Mouse (Mus musculus) liver, embryonic 12.5 days (tissue): Measurements from ENCODE around the gene Fam178b. TPM values are rescaled to one million over a fixed set of nuclear protein-coding genes. Genes with fewer than 3 reads are reported as not detected.

Source experiments
- ATAC-seq: fragments of 200-750 bp; cut with Nextera tagmentation; 2 replicates; pipeline ENCODE4 v1.8.0; 2017; ENCODE audit warnings: moderate number of reproducible peaks, mild to moderate bottlenecking, moderate library complexity
- H3K27ac ChIP-seq: fragments of 300-500 bp; sonication (generic); 2 replicates; pipeline ENCODE4 v1.5.1; 2016; ENCODE audit warnings: mild to moderate bottlenecking
- H3K27me3 ChIP-seq: fragments of 300-500 bp; sonication (generic); replicated peaks from 2 replicates; pipeline ENCODE4 v1.6.1; 2016; ENCODE audit warnings: mild to moderate bottlenecking, moderate library complexity
- H3K36me3 ChIP-seq: fragments of 300-500 bp; sonication (generic); 2 replicates; pipeline ENCODE4 v1.6.1; 2016; ENCODE audit warnings: mild to moderate bottlenecking, moderate library complexity
- H3K4me1 ChIP-seq: fragments of 300-500 bp; sonication (generic); 2 replicates; pipeline ENCODE4 v1.6.1; 2016
- H3K4me2 ChIP-seq: fragments of 300-500 bp; sonication (generic); 2 replicates; pipeline ENCODE4 v1.6.1; 2016; ENCODE audit warnings: mild to moderate bottlenecking, moderate library complexity
- H3K4me3 ChIP-seq: fragments of 300-500 bp; sonication (generic); 2 replicates; pipeline ENCODE4 v1.5.1; 2016; ENCODE audit warnings: mild to moderate bottlenecking, moderate library complexity
- H3K9ac ChIP-seq: fragments of 300-500 bp; sonication (generic); 2 replicates; pipeline ENCODE4 v1.6.1; 2016; ENCODE audit warnings: mild to moderate bottlenecking, moderate library complexity
- H3K9me3 ChIP-seq: fragments of 300-500 bp; sonication (generic); replicated peaks from 2 replicates; pipeline ENCODE4 v1.6.1; 2016; ENCODE audit warnings: mild to moderate bottlenecking, moderate library complexity
- WGBS: fragments of 180-500 bp; shearing (Covaris S2); methylation state at CpG from one replicate; pipeline ENCODE4 v1.1.7; 2016; ENCODE audit not compliant: insufficient replicate concordance; 5-methylcytosine and 5-hydroxymethylcytosine counted together
- polyA plus RNA-seq: library from polyadenylated mRNA; unstranded; fragments of >200 nt; fragmentation: Nextera tagmentation; extraction: Ambion mirVana; gene quantifications from 2 replicates; pipeline ENCODE4 v1.2.1, GENCODE M21; 2016

The Fam178b gene
- polyA plus RNA-seq, 1 experiment from 2014 or later: not detected

DNA sequence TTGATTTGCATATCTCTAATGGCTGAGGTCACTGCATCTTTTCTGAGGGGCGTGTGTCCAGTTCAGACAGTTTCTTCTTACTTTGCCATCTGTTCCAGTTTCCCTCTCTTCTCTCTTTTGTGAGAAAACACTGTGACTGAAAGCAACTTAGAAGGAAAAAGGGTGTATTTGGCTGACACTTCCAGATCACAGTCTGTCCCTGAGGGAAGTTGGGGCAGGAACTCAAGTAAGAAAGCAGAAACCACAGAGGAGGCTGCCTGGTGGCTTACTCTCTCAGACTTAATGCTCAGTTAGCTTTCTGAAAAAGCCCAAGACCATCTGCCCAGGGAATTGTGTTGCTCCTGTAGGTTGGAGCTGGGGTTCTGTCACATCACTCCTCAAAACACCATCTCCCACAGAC is 68.4 kb downstream of the Fam178b start:
- Histone ChIP-seq H3K9ac (no peak overlapping the region), H3K36me3 (no peaks in the 10 kb centered on the region), H3K4me2 (no peak overlapping the region), H3K27ac (no peak overlapping the region), H3K27me3 (0 out of 2 replicates have a peak, but pooled peaks cover 3% of the 10 kb centered on the region), H3K4me1 (no peaks in the 10 kb centered on the region), H3K4me3 (no peak overlapping the region), H3K9me3 (no peaks in the 10 kb centered on the region)
- WGBS: 35% methylated on average over 1 of the region's 1 CpGs
- no peak for ATAC-seq

DNA sequence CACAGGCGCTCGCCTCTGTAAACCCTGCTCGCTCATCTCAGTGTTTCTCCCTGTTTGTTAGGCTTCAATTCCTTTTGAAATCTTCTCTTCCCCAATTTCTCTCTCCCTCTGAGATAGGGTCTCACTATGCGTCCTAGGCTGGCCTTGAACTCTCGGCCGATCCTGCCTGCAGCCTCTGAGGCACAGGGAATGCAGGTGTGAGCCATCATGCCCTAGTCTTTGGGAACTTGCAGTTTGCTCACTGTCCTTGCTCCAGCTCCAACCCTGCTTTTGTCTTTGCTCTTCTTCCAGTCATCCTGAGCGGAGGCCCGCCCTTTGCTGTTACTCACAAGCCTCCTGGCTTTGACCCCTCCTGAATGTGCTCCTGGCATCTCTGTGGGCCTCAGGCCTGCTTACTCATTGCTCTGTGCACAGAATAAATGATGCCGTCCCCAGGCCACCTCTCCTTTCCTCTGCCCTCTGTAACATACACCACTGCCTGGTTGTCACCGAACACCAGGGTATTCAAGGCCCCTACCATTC is 69.5 kb downstream of the Fam178b start:
- WGBS: 75% methylated on average over 10 of the region's 10 CpGs
- ATAC-seq: no peak
- no peak overlapping the region for H3K9ac ChIP-seq

DNA sequence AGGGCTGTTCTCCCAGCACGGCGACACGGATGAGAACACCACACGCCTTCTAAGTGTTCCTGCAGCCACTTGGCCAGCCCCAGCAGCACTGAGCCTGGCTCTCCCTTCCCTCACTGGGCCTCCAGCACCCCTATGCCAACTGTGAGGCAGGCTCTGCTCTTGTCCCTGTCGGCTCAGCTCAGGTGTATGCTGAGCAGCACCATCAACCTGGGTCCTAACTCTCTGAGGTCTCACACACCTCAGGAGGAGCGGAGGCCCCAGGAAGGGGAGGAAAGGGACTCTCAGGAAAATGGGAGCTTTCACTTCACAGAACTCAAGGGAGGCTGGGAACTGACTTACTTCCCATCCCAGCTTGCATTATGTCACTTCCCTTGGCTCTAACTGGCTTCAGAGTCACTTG is 70.6 kb downstream of the Fam178b start:
- Histone ChIP-seq H3K9me3 (no peaks in the 10 kb centered on the region), H3K4me2 (no peak overlapping the region), H3K4me1 (no peaks in the 10 kb centered on the region), H3K36me3 (no peaks in the 10 kb centered on the region), H3K4me3 (no peak overlapping the region), H3K27me3 (no peaks in the 10 kb centered on the region), H3K9ac (no peak overlapping the region), H3K27ac (no peak overlapping the region)
- WGBS: 69% methylated on average over 6 of the region's 6 CpGs
- no peak for ATAC-seq

More for the DNA sequence above, 69.5 kb downstream of the Fam178b start:
- Histone ChIP-seq H3K27ac (no peak overlapping the region), H3K4me1 (no peaks in the 10 kb centered on the region), H3K4me3 (no peak overlapping the region), H3K9me3 (no peaks in the 10 kb centered on the region), H3K4me2 (no peak overlapping the region), H3K27me3 (0 out of 2 replicates have a peak, but pooled peaks cover 2% of the 10 kb centered on the region), H3K36me3 (no peaks in the 10 kb centered on the region)

DNA sequence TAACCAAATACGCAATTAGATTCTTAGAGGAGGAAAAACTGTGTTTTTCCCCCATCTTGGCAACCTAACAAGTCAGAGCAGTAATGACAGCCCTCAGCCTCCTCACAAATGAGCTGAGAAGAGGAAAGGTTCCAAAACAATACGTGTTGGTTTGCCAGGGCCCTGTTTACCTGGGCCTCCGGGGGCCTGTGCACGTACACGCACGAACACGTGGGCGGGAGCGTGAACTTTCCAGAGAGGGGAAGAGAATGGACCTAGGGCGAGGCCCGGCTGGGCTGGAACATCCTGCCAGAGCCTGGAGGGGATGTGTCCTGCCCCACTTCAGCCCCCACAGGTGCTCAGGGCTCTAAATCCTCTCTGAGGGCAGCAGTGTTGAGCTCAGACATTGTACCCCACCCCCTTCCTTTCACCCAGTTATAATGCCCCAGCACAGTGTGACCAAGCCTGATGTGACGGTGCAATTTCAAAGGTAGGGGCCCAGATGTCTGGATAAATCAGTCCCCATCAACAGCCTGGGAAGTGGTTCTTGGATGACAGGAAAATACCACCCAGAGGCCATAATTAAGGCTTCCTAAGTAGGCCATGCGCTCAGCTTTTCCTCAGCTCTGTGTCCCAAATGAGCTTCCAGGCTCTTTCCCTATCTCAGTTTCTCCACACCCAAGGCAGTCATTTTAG is 71.4 kb downstream of the Fam178b start:
- Histone ChIP-seq H3K27ac (no peak overlapping the region), H3K27me3 (no peaks in the 10 kb centered on the region), H3K9ac (no peak overlapping the region), H3K36me3 (no peaks in the 10 kb centered on the region), H3K4me2 (no peak overlapping the region), H3K4me1 (no peaks in the 10 kb centered on the region), H3K9me3 (no peaks in the 10 kb centered on the region), H3K4me3 (no peak overlapping the region)
- no peak for ATAC-seq
- WGBS: 74% methylated on average over 13 of the region's 13 CpGs

DNA sequence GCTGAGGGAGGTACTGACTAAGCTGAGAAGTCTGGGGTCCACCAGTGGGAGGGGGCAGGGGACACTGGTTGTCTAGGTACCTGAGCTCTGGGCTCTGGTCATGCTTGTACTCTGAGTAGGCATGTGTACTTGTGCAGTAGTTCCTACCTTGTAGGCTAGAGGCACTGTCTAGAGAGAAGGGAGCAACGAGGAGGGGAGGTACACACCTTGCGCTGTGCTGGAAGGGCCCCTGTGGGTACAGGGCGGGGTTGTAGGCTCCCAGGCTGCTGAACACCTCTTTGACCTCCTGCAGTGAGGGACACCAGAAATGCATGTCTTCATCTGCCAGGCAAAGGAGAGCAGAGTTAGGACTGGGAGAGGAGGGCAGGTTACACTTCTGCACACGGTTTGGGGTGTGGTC is 74.8 kb downstream of the Fam178b start:
- Histone ChIP-seq H3K9ac (no peak overlapping the region), H3K9me3 (no peaks in the 10 kb centered on the region), H3K4me3 (no peak overlapping the region), H3K27ac (no peak overlapping the region), H3K4me1 (no peaks in the 10 kb centered on the region), H3K4me2 (no peak overlapping the region), H3K27me3 (no peaks in the 10 kb centered on the region; the same call in 1 of the 2 replicates), H3K36me3 (no peaks in the 10 kb centered on the region)
- no peak for ATAC-seq
- 55% methylated on average over 4 of the region's 4 CpGs for WGBS

DNA sequence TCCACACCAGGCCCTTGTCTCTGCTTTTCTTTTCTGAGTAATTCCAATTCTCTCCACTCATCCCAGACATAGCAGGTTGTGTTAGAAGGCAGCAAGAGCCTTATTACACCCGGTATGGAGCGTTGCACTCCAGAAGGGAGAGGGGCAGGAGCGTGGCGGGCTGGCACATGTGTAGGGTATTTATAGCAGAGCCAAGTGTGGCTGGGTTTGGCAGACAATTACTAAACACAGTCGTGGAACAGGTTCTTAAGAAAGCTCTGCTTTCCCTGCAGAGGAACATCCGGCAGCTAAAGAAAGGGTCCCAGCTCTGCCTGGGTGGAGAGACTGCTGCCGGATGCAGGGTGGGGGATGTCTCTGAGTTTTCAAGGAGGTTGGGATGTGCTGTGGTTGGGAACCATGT is 76.0 kb downstream of the Fam178b start:
- 66% methylated on average over 7 of the region's 7 CpGs for WGBS
- no peak for ATAC-seq
- H3K4me3 ChIP-seq: no peak overlapping the region
- no peaks in the 10 kb centered on the region; the same call in 1 of the 2 replicates for H3K27me3 ChIP-seq
- H3K27ac ChIP-seq: no peak overlapping the region
- no peaks in the 10 kb centered on the region for H3K9me3 ChIP-seq
- no peaks in the 10 kb centered on the region for H3K36me3 ChIP-seq
- H3K4me2 ChIP-seq: no peak overlapping the region
- H3K4me1 ChIP-seq: no peaks in the 10 kb centered on the region
- H3K9ac ChIP-seq: no peak overlapping the region

DNA sequence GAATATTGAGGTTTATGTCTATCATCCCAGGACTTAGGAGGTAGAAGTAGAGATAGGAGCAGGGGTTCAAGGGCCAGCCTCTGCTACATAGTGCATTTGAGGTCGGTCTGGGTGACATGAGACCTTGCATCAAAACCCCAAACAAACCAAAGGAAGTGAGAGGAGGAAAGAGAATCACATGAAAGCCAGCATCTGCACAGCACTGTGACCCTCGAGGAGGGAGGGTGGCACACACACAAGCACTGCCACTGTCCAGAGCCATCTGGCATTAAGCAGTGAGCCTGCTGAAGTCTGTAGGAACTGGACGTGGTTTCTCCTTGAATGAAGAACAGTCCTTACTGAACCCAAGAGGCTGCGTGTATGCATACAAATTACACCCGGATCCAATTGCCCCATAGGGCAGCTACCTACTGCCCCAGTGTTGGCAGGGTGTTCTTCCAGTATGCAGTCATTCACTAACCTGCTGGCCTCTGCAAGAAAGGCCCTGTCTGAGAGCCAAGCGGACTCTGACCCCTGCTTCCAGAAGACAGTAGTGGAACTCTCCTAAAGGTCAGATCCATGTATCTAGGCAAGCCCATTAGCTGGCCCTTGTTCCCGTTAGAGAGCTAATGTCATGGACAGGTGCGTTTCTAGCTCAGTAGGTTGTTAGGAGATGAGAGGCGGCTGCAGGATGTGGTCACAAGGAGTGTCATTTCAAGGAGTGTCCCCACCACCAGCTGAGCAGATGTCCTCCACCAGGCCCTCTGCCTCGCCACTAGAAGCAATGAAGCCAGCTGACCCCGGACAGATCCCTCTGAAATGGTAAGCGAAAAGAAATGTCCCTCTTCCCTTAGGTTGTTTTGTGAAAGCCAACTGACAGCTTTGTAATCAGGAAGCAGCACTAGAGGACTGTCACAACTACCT is 78.5 kb downstream of the Fam178b start:
- Histone ChIP-seq H3K9me3 (no peaks in the 10 kb centered on the region), H3K4me3 (no peak overlapping the region), H3K27ac (no peak overlapping the region), H3K4me1 (no peaks in the 10 kb centered on the region), H3K4me2 (no peak overlapping the region), H3K27me3 (peaks cover 5% of the 10 kb centered on the region; the same call in 1 of the 2 replicates), H3K36me3 (no peaks in the 10 kb centered on the region), H3K9ac (no peak overlapping the region)
- no peak for ATAC-seq
- 60% methylated on average over 12 of the region's 12 CpGs for WGBS

DNA sequence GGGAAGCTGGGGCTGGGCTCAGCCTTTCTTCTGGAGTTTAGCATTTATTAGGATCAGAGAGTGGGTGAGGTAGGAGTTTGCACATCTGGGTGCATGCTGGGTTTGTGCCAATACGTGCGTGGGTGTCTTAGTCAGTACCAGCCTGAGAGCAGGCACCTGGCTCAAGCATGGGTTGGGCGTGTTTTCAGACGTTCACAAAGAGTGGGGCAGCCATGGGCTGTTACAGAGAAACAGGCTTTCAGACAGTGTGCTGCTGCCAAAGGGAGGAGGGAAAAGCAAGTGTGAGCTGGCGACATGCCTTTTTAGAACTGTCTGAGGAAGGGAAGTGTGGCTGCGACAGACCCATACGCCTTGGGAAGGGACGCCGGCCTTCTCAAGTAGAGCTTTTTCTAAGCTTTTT is 79.6 kb downstream of the Fam178b start:
- peaks cover 5% of the 10 kb centered on the region; the same call in 1 of the 2 replicates for H3K27me3 ChIP-seq

DNA sequence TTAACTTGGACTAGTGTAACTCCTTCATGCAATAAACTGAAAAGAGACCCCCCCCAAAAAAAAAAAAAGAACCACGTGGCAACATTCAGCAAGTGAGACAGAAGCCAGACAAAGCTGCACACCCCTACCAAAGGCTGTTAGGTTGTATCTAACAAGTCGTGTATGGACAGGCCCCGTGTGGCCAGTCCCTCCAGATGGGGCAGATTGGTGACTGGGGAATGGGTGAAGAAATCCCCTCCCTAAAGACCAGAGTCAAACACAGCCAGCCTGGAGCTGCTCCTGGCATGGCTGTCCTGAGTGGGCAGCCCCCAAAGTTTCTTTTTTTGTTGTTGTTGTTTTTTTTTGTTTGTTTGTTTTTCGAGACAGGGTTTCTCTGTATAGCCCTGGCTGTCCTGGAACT is 80.7 kb downstream of the Fam178b start:
- no peak for ATAC-seq
- Histone ChIP-seq H3K27ac (no peak overlapping the region), H3K4me2 (no peak overlapping the region), H3K27me3 (peaks cover 5% of the 10 kb centered on the region; the same call in 1 of the 2 replicates), H3K4me1 (no peaks in the 10 kb centered on the region), H3K9me3 (no peaks in the 10 kb centered on the region), H3K9ac (no peak overlapping the region), H3K36me3 (no peaks in the 10 kb centered on the region), H3K4me3 (no peak overlapping the region)
- 42% methylated on average over 4 of the region's 4 CpGs for WGBS

More for the DNA sequence above, 79.6 kb downstream of the Fam178b start:
- Histone ChIP-seq H3K4me3 (no peak overlapping the region), H3K9ac (no peak overlapping the region), H3K9me3 (no peaks in the 10 kb centered on the region), H3K36me3 (no peaks in the 10 kb centered on the region), H3K27ac (no peak overlapping the region), H3K4me1 (no peaks in the 10 kb centered on the region), H3K4me2 (no peak overlapping the region)
- 67% methylated on average over 9 of the region's 9 CpGs for WGBS
- no peak for ATAC-seq

DNA sequence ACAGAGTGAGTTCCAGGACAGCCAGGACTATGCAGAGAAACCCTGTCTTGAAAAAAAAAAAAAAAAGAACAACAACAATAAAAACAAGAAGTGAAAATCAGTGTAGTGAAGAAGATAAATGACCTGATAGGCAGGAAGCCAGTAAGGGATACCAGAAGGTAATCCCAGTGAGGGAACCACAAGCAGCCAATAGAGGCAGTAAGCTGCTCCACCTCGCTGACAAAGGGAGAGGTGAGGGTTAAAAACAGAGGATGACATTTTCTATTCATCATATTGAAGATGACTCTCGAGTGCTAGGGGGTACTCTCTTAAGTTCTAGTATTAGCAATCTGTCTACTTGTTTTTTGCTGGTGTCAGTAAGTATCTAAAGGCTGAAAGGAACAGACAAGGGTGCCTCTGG is 84.6 kb downstream of the Fam178b start:
- Histone ChIP-seq H3K36me3 (no peaks in the 10 kb centered on the region), H3K9ac (no peak overlapping the region), H3K9me3 (no peaks in the 10 kb centered on the region), H3K27ac (no peak overlapping the region), H3K4me1 (peaks cover 6% of the 10 kb centered on the region; the same call in 1 of the 2 replicates), H3K4me3 (no peak overlapping the region), H3K4me2 (no peak overlapping the region), H3K27me3 (peaks cover 5% of the 10 kb centered on the region; the same call in 1 of the 2 replicates)
- WGBS: 47% methylated on average over 2 of the region's 2 CpGs
- ATAC-seq: no peak

DNA sequence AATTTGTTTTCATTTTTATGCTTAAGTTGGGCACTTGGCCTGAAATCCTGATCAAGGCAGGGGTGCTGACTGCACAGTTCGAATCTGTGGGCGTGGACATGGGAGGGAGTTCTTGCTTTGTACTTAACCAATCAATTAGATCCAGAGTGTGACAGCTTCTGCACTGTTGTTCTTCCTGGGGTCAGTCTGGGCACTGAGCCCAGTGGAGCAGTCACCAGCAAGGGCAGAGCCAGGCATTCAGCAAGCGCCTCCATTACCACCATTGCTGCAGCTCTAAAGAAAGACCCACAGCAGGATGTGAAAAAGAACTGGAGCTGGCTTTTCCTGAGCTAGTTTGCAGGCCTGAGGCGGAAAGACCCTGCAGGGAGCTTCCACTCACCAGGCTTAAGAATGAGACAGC is 86.9 kb downstream of the Fam178b start:
- WGBS: 44% methylated on average over 4 of the region's 4 CpGs
- Histone ChIP-seq H3K9ac (no peak overlapping the region), H3K4me2 (no peak overlapping the region)

More for the DNA sequence above, 86.9 kb downstream of the Fam178b start:
- Histone ChIP-seq H3K36me3 (no peaks in the 10 kb centered on the region), H3K9me3 (no peaks in the 10 kb centered on the region), H3K4me3 (no peak overlapping the region), H3K27me3 (peaks cover 8% of the 10 kb centered on the region; the same call in 1 of the 2 replicates), H3K27ac (no peak overlapping the region; the same call in 1 of the 2 replicates), H3K4me1 (peaks cover 21% of the 10 kb centered on the region)
- ATAC-seq: no peak
